Mouse (Mus musculus) heart, adult 2 months (tissue): ENCODE results near the gene Scd2.

Experiments used
- CTCF ChIP-seq: fragments of 200-600 bp; IDR thresholded peaks from 2 replicates; pipeline ENCODE4 v1.8.1; 2022; ENCODE audit warnings: antibody characterized with exemption, mild to moderate bottlenecking, moderate library complexity
- POLR2A ChIP-seq: fragments of 200-500 bp; IDR thresholded peaks from 2 replicates; pipeline ENCODE4 v1.6.1; 2011; ENCODE audit warnings: mild to moderate bottlenecking, low read depth, low read length, control low read depth; ENCODE audit not compliant: insufficient read depth

GRCm38 (mm10) chr19:44314327-44314759, 20.9 kb downstream of the Scd2 start:
- TF ChIP-seq CTCF (no peak), POLR2A (peak; percentile 43; the same call in 1 of the 2 replicates)
